Mouse (Mus musculus) layer of hippocampus, adult 8-10 months (tissue): ENCODE results near the gene Abhd17a. TPM values are rescaled to one million over a fixed set of nuclear protein-coding genes. Genes with fewer than 3 reads are reported as not detected.

Source experiments
- DNase-seq, 2 experiments: peaks; one replicate each; pipeline ENCODE4 v3.0.0; 2022; ENCODE audit warnings: low spot score in 2 of 2
- total RNA-seq, 4 experiments: library from RNA; stranded (reverse); gene quantifications; 2 replicates each; pipeline ENCODE4 v1.2.4; 2022

The Abhd17a gene
- total RNA-seq, 4 experiments from 2014 or later: 144 to 155 (median 147) TPM

DNA sequence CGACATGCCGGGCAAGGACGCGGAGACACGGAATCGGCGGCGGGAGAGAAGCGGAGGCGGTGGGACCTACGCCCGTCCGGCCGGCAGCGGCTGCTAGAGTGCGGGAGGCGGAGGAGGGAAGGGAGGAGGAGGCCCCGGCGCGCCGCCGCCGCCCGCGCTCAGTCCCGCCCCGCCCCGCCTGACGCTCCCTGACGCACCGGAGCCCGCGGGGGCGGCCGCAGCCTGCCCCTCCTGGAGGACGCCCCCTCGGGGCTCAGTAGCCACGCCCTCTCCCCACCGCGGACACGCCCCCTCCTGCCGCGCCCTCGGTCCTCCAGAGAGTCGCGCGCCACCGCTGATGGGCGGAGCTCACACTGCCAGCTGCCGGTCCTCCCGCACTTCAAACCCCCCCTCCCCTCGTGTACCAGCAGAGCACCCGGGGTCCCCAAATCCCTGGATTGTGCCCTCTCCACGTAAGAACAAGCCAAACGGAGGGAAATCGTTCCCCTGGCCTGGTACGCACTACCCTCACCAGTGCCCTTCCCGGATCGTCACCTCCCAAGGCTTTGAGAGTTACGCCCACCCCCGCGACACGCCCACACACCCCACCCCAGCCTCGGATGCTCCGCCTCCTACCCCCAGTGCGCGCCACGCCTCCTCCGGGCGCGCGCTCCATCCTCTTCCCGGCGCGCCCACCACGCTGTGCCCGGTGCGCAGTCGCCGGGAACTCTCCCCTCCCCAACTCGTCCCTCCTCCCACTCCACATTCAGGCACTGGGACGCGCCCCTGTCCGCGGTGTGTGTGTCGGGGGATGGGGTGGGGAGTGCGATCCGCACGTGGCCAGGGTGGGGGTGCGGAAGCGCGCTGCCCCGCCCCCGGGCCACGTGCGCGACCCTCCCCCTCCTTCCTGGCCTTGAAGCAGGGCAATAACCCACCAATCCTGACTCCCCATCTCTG, 12.7 kb downstream of the Abhd17a start, which contains the start of gene Klf16:
Klf16 (minus strand) TSS at position 127 of the 936 bp plus-strand sequence.
- peak; percentile 94 to 95 for DNase-seq

GRCm38 (mm10) chr10:80576351-80577194, 13.6 kb downstream of the Abhd17a start:
- DNase-seq: no peak

- no peak for DNase-seq
Observed at GRCm38 (mm10) chr10:80575925-80576324, 14.2 kb downstream of the Abhd17a start.

GRCm38 (mm10) chr10:80574896-80575295, 15.2 kb downstream of the Abhd17a start:
- no peak for DNase-seq

DNA sequence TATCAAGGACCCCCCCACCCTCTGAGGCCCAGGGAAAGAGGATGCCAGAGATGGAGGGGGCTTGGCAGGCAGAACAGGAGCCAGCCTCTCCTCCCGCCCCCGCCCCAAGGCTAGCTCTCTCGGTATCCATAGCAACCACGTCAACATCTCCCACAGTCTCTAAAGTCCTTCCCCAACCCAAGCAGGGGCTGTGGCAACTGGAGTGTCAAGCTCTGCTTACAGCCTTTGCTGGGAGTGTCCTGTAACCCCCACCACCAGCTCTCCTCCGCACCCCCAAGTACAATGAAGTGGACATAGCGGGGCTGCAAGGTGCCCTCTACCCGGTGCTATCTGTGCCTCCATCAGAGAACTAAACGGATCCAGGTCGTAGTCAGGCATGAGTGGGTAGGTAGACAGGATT, 16.2 kb downstream of the Abhd17a start:
- DNase-seq: no peak

GRCm38 (mm10) chr10:80572477-80572876, 17.7 kb downstream of the Abhd17a start:
- DNase-seq: no peak

DNA sequence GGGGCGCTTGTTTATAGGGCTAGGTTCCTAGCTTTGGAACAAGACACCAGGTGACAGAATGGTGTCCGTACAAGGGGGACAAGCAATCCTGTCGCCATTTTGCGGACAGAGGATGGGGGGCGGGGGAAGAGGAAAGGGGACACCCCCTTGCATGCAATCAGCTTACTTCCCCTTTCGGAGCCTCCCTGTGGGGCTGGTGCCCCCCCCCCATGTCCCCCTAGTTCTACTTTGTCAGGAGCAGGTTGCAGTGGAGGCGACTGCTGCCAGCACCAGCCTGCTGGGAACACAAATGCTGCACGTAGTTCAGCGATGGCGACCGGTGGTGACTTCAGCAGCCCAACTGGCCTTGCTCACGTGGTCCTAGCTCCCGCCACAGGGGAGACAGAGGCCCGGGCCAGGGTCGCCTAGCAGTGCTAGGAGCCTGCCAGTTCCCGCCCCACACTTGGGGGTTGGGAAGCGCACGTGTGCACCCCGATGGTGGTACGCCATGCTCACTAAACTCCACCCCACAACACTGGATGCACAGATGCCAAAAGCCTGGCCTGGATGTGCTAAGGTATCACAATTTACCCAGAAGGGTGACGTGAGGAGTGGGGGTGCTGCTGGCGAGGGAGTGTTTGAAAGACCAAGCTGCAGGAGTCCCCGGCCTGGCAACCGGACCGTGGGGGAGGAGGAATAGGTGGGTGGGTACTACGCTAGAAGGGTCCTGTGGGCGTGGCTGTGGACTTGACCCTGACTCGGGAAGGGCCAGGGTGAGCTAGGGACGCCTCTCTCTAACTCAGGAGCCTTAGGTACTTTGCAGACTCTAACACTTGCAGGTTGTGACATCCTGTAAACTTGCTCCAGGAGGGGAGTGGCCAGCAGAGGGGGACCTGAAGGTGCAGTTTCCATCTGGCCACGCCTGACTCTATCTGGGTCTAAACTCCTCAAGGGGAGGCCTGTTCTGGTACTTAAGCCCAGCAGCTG, 19.0 kb downstream of the Abhd17a start:
- DNase-seq: no peak

GRCm38 (mm10) chr10:80570419-80570818, 19.7 kb downstream of the Abhd17a start:
- no peak for DNase-seq

DNA sequence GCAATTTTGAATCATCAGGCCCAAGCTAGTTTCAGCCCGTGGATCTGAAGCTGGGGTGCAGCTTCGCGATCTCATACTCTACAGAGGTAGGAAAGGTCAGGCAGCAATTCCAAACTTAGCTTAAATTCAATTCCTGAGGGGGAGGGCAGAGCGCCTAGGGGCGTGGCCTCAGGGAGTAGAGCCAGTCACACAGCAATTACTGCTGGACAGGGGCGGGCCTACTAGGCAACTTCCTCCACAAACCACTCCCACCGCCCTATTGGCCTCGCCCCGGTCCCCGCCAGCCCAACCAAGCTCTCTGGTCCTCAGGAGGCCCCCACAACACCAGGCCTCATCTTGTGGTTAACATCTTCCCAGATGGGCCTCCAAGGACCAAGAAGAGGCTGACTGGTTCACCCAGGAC, 20.5 kb downstream of the Abhd17a start:
- no peak for DNase-seq

- DNase-seq: no peak
Observed at GRCm38 (mm10) chr10:80568876-80569275, 21.3 kb downstream of the Abhd17a start.

- peak in 1 of 2 experiments; percentile 90 for DNase-seq
Observed at GRCm38 (mm10) chr10:80566375-80567092, 23.6 kb downstream of the Abhd17a start.

- peak; percentile 88 to 95 for DNase-seq
Observed at GRCm38 (mm10) chr10:80561116-80561944, 28.8 kb downstream of the Abhd17a start, which contains the start of gene Rexo1. Gene Rexo1, minus strand, starts transcription at chr10:80561560.

DNA sequence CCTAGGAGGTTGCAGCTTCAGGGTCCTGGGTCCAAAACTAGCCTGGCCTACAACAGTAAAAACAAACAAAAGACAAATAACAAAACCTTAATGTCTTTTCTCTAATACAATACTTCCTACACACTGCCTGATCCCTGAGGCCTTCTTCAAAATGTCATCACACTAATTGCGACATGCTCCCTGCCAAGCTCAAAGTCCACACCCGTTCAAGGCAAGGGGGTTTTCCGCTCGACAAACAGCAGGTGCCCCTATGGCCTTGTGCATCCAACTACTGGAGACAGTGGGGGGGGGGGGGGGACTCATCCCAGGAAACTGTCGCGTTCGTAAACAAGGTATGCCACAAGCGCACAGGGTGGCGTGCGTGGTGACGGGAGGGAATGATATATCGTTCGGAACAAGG, 29.5 kb downstream of the Abhd17a start:
- no peak for DNase-seq

GRCm38 (mm10) chr10:80559431-80559830, 30.7 kb downstream of the Abhd17a start:
- DNase-seq: no peak

- peak in 1 of 2 experiments; percentile 73 for DNase-seq
Observed at GRCm38 (mm10) chr10:80557346-80557965, 32.7 kb downstream of the Abhd17a start.

GRCm38 (mm10) chr10:80553997-80554396, 36.1 kb downstream of the Abhd17a start:
- DNase-seq: no peak

GRCm38 (mm10) chr10:80553575-80553974, 36.6 kb downstream of the Abhd17a start:
- DNase-seq: no peak

- DNase-seq: no peak
Observed at GRCm38 (mm10) chr10:80552364-80552763, 37.8 kb downstream of the Abhd17a start.

GRCm38 (mm10) chr10:80549279-80549678, 40.9 kb downstream of the Abhd17a start:
- DNase-seq: no peak
